Comparison of ENCODE assay signal across 8 mouse cellular contexts in the genomic region with DNA sequence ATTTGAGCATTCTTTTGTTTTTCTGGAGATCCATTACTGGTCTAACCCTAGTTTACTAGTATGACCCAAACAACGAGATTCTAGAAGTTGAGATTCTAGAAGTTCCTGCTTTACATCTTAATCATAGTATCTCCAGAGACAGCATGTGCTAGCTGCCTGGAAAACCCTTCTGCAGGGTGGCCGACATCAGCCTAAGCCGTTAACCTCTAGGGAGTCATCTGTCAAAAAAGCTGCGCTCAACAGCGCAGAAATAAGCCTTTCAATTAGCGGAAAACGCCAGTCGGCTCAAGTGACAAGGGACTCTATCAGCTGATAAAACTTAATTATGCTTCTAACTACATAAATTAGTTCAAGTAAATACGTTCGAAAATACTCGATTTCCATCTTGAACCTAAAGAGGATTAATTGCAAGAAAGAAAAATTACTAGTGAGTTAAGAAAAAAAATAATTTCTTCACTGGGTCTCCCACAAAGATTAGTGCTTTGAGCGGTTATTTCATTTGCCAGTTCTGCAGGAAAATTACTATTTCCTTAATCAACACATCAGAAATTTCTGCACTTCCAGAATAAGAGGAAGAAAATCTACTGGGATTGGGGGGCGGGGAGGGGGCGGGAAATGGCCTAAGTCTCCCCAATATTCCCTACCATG. TPM values are rescaled to one million over a fixed set of nuclear protein-coding genes. Genes with fewer than 3 reads are reported as not detected.
DNase-seq lines count a peak whose midpoint lies in the region; ATAC-seq and TF ChIP-seq lines count a peak whose summit lies in the region.

No protein-coding gene starts in this region.

- H3K4me3 ChIP-seq in G1E (ENCODE audit: low read depth, low read length) = peak overlapping the region; percentile 66; the same call in 1 of the 2 replicates
- peak overlapping the region; percentile 20 for H3K4me3 ChIP-seq in forebrain, embryonic 11.5 days (ENCODE audit: low read depth, low read length)

- peak overlapping the region; percentile 87 for H3K27ac ChIP-seq in forebrain, embryonic 11.5 days (ENCODE audit: low read depth, low read length)

- H3K9ac ChIP-seq in forebrain, embryonic 11.5 days (ENCODE audit: low read length) = peak overlapping the region; percentile 50; the same call in 1 of the 2 replicates

- H3K27me3 ChIP-seq in G1E (ENCODE audit: insufficient read depth, low read length) = no peaks in the 10 kb centered on the region
- H3K27me3 ChIP-seq in forebrain, embryonic 11.5 days (ENCODE audit: control insufficient read depth, insufficient read depth, low read length) = no peaks in the 10 kb centered on the region

- peaks cover 65% of the 10 kb centered on the region for H3K4me1 ChIP-seq in G1E (ENCODE audit: insufficient read depth, low read depth, low read length)
- peaks cover 10% of the 10 kb centered on the region; the same call in 1 of the 2 replicates for H3K4me1 ChIP-seq in forebrain, embryonic 11.5 days (replicated peaks; ENCODE audit: control insufficient read depth, insufficient read depth, low read length)

- H3K4me2 ChIP-seq in forebrain, embryonic 11.5 days (ENCODE audit: low read depth, low read length, severe bottlenecking) = peak overlapping the region; percentile 53

- TF ChIP-seq CTCF in G1E (IDR thresholded peaks at IDR 0.05; ENCODE audit: low read depth, low read length) = no peak

- DNase-seq in adrenal gland, postnatal 25 days = peak; percentile 31
- DNase-seq in adrenal gland, adult 8-10 months = no peak
- DNase-seq in G1E (ENCODE audit: low spot score) = no peak
- DNase-seq in forebrain, embryonic 11.5 days (ENCODE audit: low spot score) = peak; percentile 56
- peak; percentile 81 for DNase-seq in induced T-regulatory cell, adult 2 months (ENCODE audit: low read depth)
- DNase-seq in lung, postnatal 10 days = peak; percentile 44
- peak; percentile 69 to 72 for DNase-seq in spleen, postnatal 36 days (ENCODE audit: low spot score in 2 of 2)
- no peak for DNase-seq in urinary bladder, postnatal 36 days (ENCODE audit: low spot score in 2 of 2)

- H3K36me3 ChIP-seq in G1E (replicated peaks) = no peaks in the 10 kb centered on the region
- no peaks in the 10 kb centered on the region for H3K36me3 ChIP-seq in forebrain, embryonic 11.5 days (ENCODE audit: control insufficient read depth, insufficient read depth, low read length)

- WGBS in forebrain, embryonic 11.5 days = under 1% methylated on average over 14 of the region's 14 CpGs

- no peaks in the 10 kb centered on the region; the same call in 1 of the 2 replicates for H3K9me3 ChIP-seq in G1E (replicated peaks)
- H3K9me3 ChIP-seq in forebrain, embryonic 11.5 days (ENCODE audit: control insufficient read depth, low read length) = no peaks in the 10 kb centered on the region

- ATAC-seq in G1E (ENCODE audit: extremely low read depth, insufficient number of reproducible peaks, low FRiP score, poor library complexity, severe bottlenecking) = no peak
- no peak; the same call in 1 of the 2 replicates for ATAC-seq in forebrain, embryonic 11.5 days (replicated peaks; ENCODE audit: low FRiP score)

RNA-seq across cellular contexts. Expression of gene Chd2, which starts 53.0 kb away (rescaled TPM):
- 50.0 and 57.4 TPM in 2 replicates for total RNA-seq in adrenal gland, postnatal 25 days (2021)
- total RNA-seq in adrenal gland, adult 8-10 months (2022) = 10 to 100 TPM; 38.6 to 65.5 (median 49.7) TPM
- total RNA-seq in G1E (2014; fragmentation: Nextera tagmentation) (217 and 257 TPM in 2 replicates), G1E (2017) (83.7 and 125 TPM in 2 replicates)
- polyA plus RNA-seq in G1E (2012) = 57.8 and 76.7 TPM in 2 replicates
- polyA plus RNA-seq in forebrain, embryonic 11.5 days (2014; fragmentation: Nextera tagmentation; extraction: Ambion mirVana) = 61.0 and 66.1 TPM in 2 replicates

Comparison
In these comparisons a context has a peak if more than half of its experiments do, and no peak if none do; other contexts are left out.
1. DNase-seq: peak in adrenal gland, postnatal 25 days (single experiment), forebrain, embryonic 11.5 days (single experiment), induced T-regulatory cell, adult 2 months (single experiment), lung, postnatal 10 days (single experiment) and spleen, postnatal 36 days (2 of 2); none in adrenal gland, adult 8-10 months (single experiment), G1E (single experiment) and urinary bladder, postnatal 36 days (0 of 2).